Mouse (Mus musculus) cerebellum, adult 2 months (tissue): ENCODE measurements around the gene Faf2. TPM values are rescaled to one million over a fixed set of nuclear protein-coding genes. Genes with fewer than 3 reads are reported as not detected.

Source experiments
- DNase-seq, 2 experiments: peaks; one replicate each; pipeline ENCODE4 v3.0.0; 2021
- H3K27ac ChIP-seq: fragments of 200-500 bp; 2 replicates; pipeline ENCODE4 v1.5.1; 2012; ENCODE audit warnings: low read length, control low read depth, inconsistent platforms; ENCODE audit not compliant: insufficient read depth
- H3K27me3 ChIP-seq: fragments of 200-500 bp; 2 replicates; pipeline ENCODE4 v1.6.1; 2012; ENCODE audit warnings: inconsistent platforms, mild to moderate bottlenecking, low read length, moderate library complexity; ENCODE audit not compliant: control insufficient read depth, insufficient read depth
- H3K4me1 ChIP-seq: fragments of 200-500 bp; 2 replicates; pipeline ENCODE4 v1.6.1; 2011; ENCODE audit warnings: low read length; ENCODE audit not compliant: control insufficient read depth, insufficient read depth
- H3K4me3 ChIP-seq: fragments of 200-500 bp; replicated peaks from 2 replicates; pipeline ENCODE3; 2011; ENCODE audit warnings: mild to moderate bottlenecking, low read depth, low read length, control low read depth; ENCODE audit not compliant: insufficient read depth
- CTCF ChIP-seq: fragments of 200-500 bp; IDR thresholded peaks from 2 replicates; pipeline ENCODE4 v1.5.1; 2011; ENCODE audit warnings: low read depth, mild to moderate bottlenecking, control low read depth, low read length, moderate library complexity, borderline replicate concordance; ENCODE audit not compliant: insufficient read depth
- POLR2A ChIP-seq: fragments of 200-500 bp; IDR thresholded peaks from 2 replicates; pipeline ENCODE4 v1.6.1; 2011; ENCODE audit warnings: low read length, control low read depth, borderline replicate concordance; ENCODE audit not compliant: insufficient read depth
- WGBS: fragments of 180-500 bp; shearing (Covaris S2); methylation state at CpG from one replicate; pipeline ENCODE4 v1.1.7; 2018; 5-methylcytosine and 5-hydroxymethylcytosine counted together
- polyA plus RNA-seq: library from polyadenylated mRNA; depleted of rRNA; stranded (reverse); fragments of >200 nt; gene quantifications from 2 replicates; pipeline ENCODE4 v1.2.3, GENCODE M21; 2012

Faf2 gene
- polyA plus RNA-seq, 1 experiment, result 38.3 TPM

- Histone ChIP-seq H3K4me3 (no peak overlapping the region), H3K4me1 (no peaks in the 10 kb centered on the region), H3K27ac (no peak overlapping the region), H3K27me3 (no peaks in the 10 kb centered on the region)
- 84% methylated on average over 4 of the region's 4 CpGs for WGBS
- TF ChIP-seq POLR2A, result no peak
- TF ChIP-seq CTCF, result no peak
- DNase-seq, result no peak
Measured at GRCm38 (mm10) chr13:54629128-54629527, 7.5 kb downstream of the Faf2 start.

GRCm38 (mm10) chr13:54632731-54633277 is 11.2 kb downstream of the Faf2 start:
- Histone ChIP-seq H3K27me3 (no peaks in the 10 kb centered on the region), H3K27ac (no peak overlapping the region), H3K4me1 (no peaks in the 10 kb centered on the region), H3K4me3 (no peak overlapping the region)
- no peak for TF ChIP-seq POLR2A
- no peak for TF ChIP-seq CTCF
- 77% methylated on average over 3 of the region's 3 CpGs for WGBS
- no peak for DNase-seq

GRCm38 (mm10) chr13:54635011-54635410 is 13.4 kb downstream of the Faf2 start:
- Histone ChIP-seq H3K4me3 (no peak overlapping the region), H3K4me1 (no peaks in the 10 kb centered on the region), H3K27me3 (no peaks in the 10 kb centered on the region), H3K27ac (no peak overlapping the region)
- TF ChIP-seq CTCF (no peak), POLR2A (no peak)
- DNase-seq, result no peak
- 95% methylated on average over 3 of the region's 3 CpGs for WGBS

- no peak for DNase-seq
- Histone ChIP-seq H3K4me3 (no peak overlapping the region), H3K27me3 (no peaks in the 10 kb centered on the region), H3K4me1 (no peaks in the 10 kb centered on the region), H3K27ac (no peak overlapping the region)
- WGBS, result 98% methylated on average over 3 of the region's 3 CpGs
- no peak for TF ChIP-seq CTCF
- no peak for TF ChIP-seq POLR2A
Measured at GRCm38 (mm10) chr13:54650461-54650860, 28.9 kb downstream of the Faf2 start.

GRCm38 (mm10) chr13:54660877-54661276 is 39.3 kb downstream of the Faf2 start:
- H3K27me3 ChIP-seq, result no peaks in the 10 kb centered on the region
- DNase-seq, result no peak
- no peaks in the 10 kb centered on the region for H3K4me1 ChIP-seq
- H3K4me3 ChIP-seq, result no peak overlapping the region
- TF ChIP-seq CTCF (no peak), POLR2A (no peak)
- H3K27ac ChIP-seq, result no peak overlapping the region
- WGBS, result 35% methylated on average over 5 of the region's 5 CpGs

GRCm38 (mm10) chr13:54661358-54661757 is 39.8 kb downstream of the Faf2 start:
- no peaks in the 10 kb centered on the region for H3K27me3 ChIP-seq
- no peak overlapping the region for H3K27ac ChIP-seq
- 65% methylated on average over 12 of the region's 12 CpGs for WGBS
- no peaks in the 10 kb centered on the region for H3K4me1 ChIP-seq
- TF ChIP-seq POLR2A, result no peak
- no peak for TF ChIP-seq CTCF
- H3K4me3 ChIP-seq, result no peak overlapping the region
- no peak for DNase-seq

- Histone ChIP-seq H3K27me3 (no peaks in the 10 kb centered on the region), H3K27ac (no peak overlapping the region), H3K4me1 (no peaks in the 10 kb centered on the region), H3K4me3 (no peak overlapping the region)
- no peak for TF ChIP-seq POLR2A
- no peak for TF ChIP-seq CTCF
- 88% methylated on average over 4 of the region's 4 CpGs for WGBS
- DNase-seq, result no peak
Measured at GRCm38 (mm10) chr13:54663999-54664398, 42.4 kb downstream of the Faf2 start.

GRCm38 (mm10) chr13:54664509-54664908 is 42.9 kb downstream of the Faf2 start:
- no peak for DNase-seq
- no peak for TF ChIP-seq POLR2A
- no peak for TF ChIP-seq CTCF
- Histone ChIP-seq H3K4me3 (no peak overlapping the region), H3K4me1 (no peaks in the 10 kb centered on the region), H3K27me3 (no peaks in the 10 kb centered on the region), H3K27ac (no peak overlapping the region)
- whole genome bisulfite sequencing, result 94% methylated on average over 1 of the region's 1 CpGs

GRCm38 (mm10) chr13:54665062-54665461 is 43.5 kb downstream of the Faf2 start:
- 95% methylated on average over 7 of the region's 7 CpGs for WGBS
- Histone ChIP-seq H3K4me3 (no peak overlapping the region), H3K27ac (no peak overlapping the region), H3K27me3 (no peaks in the 10 kb centered on the region), H3K4me1 (no peaks in the 10 kb centered on the region)
- no peak for TF ChIP-seq POLR2A
- no peak for TF ChIP-seq CTCF
- DNase-seq, result no peak
